Mouse (Mus musculus): ENCODE data around the gene Gm20532. TPM values are rescaled to one million over a fixed set of nuclear protein-coding genes. Genes with fewer than 3 reads are reported as not detected.

Gene Gm20532
- polyA plus RNA-seq, 1 experiment from 2014 or later, result not detected

GRCm38 (mm10) chr2:26550205-26550604, 36.2 kb upstream of the Gm20532 start:
- H3K4me1 ChIP-seq (replicated peaks; ENCODE audit: control insufficient read depth, insufficient read depth, low read length), result peaks cover 17% of the 10 kb centered on the region; the same call in 1 of the 2 replicates
- H3K27me3 ChIP-seq (ENCODE audit: control insufficient read depth, insufficient read depth, low read length), result no peaks in the 10 kb centered on the region
- 62% methylated on average over 3 of the region's 3 CpGs for WGBS
- no peak overlapping the region for H3K4me3 ChIP-seq (replicated peaks; ENCODE audit: low read length)
- H3K9ac ChIP-seq, result no peak overlapping the region
- H3K4me2 ChIP-seq (replicated peaks), result no peak overlapping the region
- DNase-seq (ENCODE audit: low spot score), result no peak
- no peaks in the 10 kb centered on the region for H3K36me3 ChIP-seq (replicated peaks; ENCODE audit: control insufficient read depth, insufficient read depth)
- no peak; the same call in 1 of the 2 replicates for ATAC-seq (ENCODE audit: low FRiP score)
- H3K9me3 ChIP-seq (ENCODE audit: control insufficient read depth, low read length), result no peaks in the 10 kb centered on the region
- no peak overlapping the region for H3K27ac ChIP-seq

- ATAC-seq (ENCODE audit: low FRiP score), result no peak
- peaks cover 17% of the 10 kb centered on the region; the same call in 1 of the 2 replicates for H3K4me1 ChIP-seq (replicated peaks; ENCODE audit: control insufficient read depth, insufficient read depth, low read length)
- no peaks in the 10 kb centered on the region for H3K9me3 ChIP-seq (ENCODE audit: control insufficient read depth, low read length)
- H3K4me2 ChIP-seq (replicated peaks), result no peak overlapping the region
- no peak overlapping the region for H3K4me3 ChIP-seq (replicated peaks; ENCODE audit: low read length)
- no peaks in the 10 kb centered on the region for H3K36me3 ChIP-seq (replicated peaks; ENCODE audit: control insufficient read depth, insufficient read depth)
- H3K27me3 ChIP-seq (ENCODE audit: control insufficient read depth, insufficient read depth, low read length), result no peaks in the 10 kb centered on the region
- no peak for DNase-seq (ENCODE audit: low spot score)
- H3K9ac ChIP-seq, result no peak overlapping the region
- H3K27ac ChIP-seq, result no peak overlapping the region
- 54% methylated on average over 3 of the region's 3 CpGs for WGBS
Measured at GRCm38 (mm10) chr2:26550777-26551176, 35.7 kb upstream of the Gm20532 start.

- WGBS, result 76% methylated on average over 8 of the region's 8 CpGs
- no peak for DNase-seq (ENCODE audit: low spot score)
Measured at GRCm38 (mm10) chr2:26551446-26551845, 35.0 kb upstream of the Gm20532 start.

GRCm38 (mm10) chr2:26552066-26552465, 34.4 kb upstream of the Gm20532 start:
- Histone ChIP-seq H3K4me1 (replicated peaks; ENCODE audit: control insufficient read depth, insufficient read depth, low read length) (peaks cover 14% of the 10 kb centered on the region; the same call in 1 of the 2 replicates), H3K4me3 (replicated peaks; ENCODE audit: low read length) (no peak overlapping the region), H3K9me3 (ENCODE audit: control insufficient read depth, low read length) (no peaks in the 10 kb centered on the region), H3K27me3 (ENCODE audit: control insufficient read depth, insufficient read depth, low read length) (no peaks in the 10 kb centered on the region), H3K27ac (no peak overlapping the region), H3K9ac (no peak overlapping the region), H3K4me2 (replicated peaks) (no peak overlapping the region), H3K36me3 (replicated peaks; ENCODE audit: control insufficient read depth, insufficient read depth) (no peaks in the 10 kb centered on the region)
- DNase-seq (ENCODE audit: low spot score), result no peak
- 98% methylated on average over 2 of the region's 2 CpGs for WGBS
- ATAC-seq (ENCODE audit: low FRiP score), result no peak

More at GRCm38 (mm10) chr2:26551446-26551845, 35.0 kb upstream of the Gm20532 start:
- Histone ChIP-seq H3K36me3 (replicated peaks; ENCODE audit: control insufficient read depth, insufficient read depth) (no peaks in the 10 kb centered on the region), H3K4me2 (replicated peaks) (no peak overlapping the region), H3K4me3 (replicated peaks; ENCODE audit: low read length) (no peak overlapping the region), H3K27me3 (ENCODE audit: control insufficient read depth, insufficient read depth, low read length) (no peaks in the 10 kb centered on the region), H3K9me3 (ENCODE audit: control insufficient read depth, low read length) (no peaks in the 10 kb centered on the region), H3K4me1 (replicated peaks; ENCODE audit: control insufficient read depth, insufficient read depth, low read length) (peaks cover 17% of the 10 kb centered on the region; the same call in 1 of the 2 replicates), H3K27ac (no peak overlapping the region), H3K9ac (no peak overlapping the region)
- no peak for ATAC-seq (ENCODE audit: low FRiP score)

- no peaks in the 10 kb centered on the region for H3K36me3 ChIP-seq (replicated peaks; ENCODE audit: control insufficient read depth, insufficient read depth)
- no peaks in the 10 kb centered on the region for H3K27me3 ChIP-seq (ENCODE audit: control insufficient read depth, insufficient read depth, low read length)
- ATAC-seq (ENCODE audit: low FRiP score), result no peak
- H3K4me2 ChIP-seq (replicated peaks), result no peak overlapping the region
- no peaks in the 10 kb centered on the region for H3K9me3 ChIP-seq (ENCODE audit: control insufficient read depth, low read length)
- no peak overlapping the region for H3K27ac ChIP-seq
- peaks cover 9% of the 10 kb centered on the region; the same call in 1 of the 2 replicates for H3K4me1 ChIP-seq (replicated peaks; ENCODE audit: control insufficient read depth, insufficient read depth, low read length)
- no peak overlapping the region for H3K4me3 ChIP-seq (replicated peaks; ENCODE audit: low read length)
- DNase-seq (ENCODE audit: low spot score), result no peak
- 78% methylated on average over 9 of the region's 9 CpGs for WGBS
- H3K9ac ChIP-seq, result no peak overlapping the region
Measured at GRCm38 (mm10) chr2:26553904-26554303, 32.5 kb upstream of the Gm20532 start.

GRCm38 (mm10) chr2:26555076-26555475, 31.4 kb upstream of the Gm20532 start:
- WGBS, result 81% methylated on average over 4 of the region's 4 CpGs
- Histone ChIP-seq H3K4me2 (replicated peaks) (no peak overlapping the region), H3K9ac (no peak overlapping the region), H3K9me3 (ENCODE audit: control insufficient read depth, low read length) (no peaks in the 10 kb centered on the region), H3K36me3 (replicated peaks; ENCODE audit: control insufficient read depth, insufficient read depth) (no peaks in the 10 kb centered on the region), H3K4me1 (replicated peaks; ENCODE audit: control insufficient read depth, insufficient read depth, low read length) (peaks cover 5% of the 10 kb centered on the region; the same call in 1 of the 2 replicates), H3K4me3 (replicated peaks; ENCODE audit: low read length) (no peak overlapping the region), H3K27ac (no peak overlapping the region), H3K27me3 (ENCODE audit: control insufficient read depth, insufficient read depth, low read length) (no peaks in the 10 kb centered on the region)
- no peak for DNase-seq (ENCODE audit: low spot score)
- ATAC-seq (ENCODE audit: low FRiP score), result no peak

- no peak for ATAC-seq (ENCODE audit: low FRiP score)
- 65% methylated on average over 4 of the region's 4 CpGs for WGBS
Measured at GRCm38 (mm10) chr2:26556535-26556993, 29.9 kb upstream of the Gm20532 start.

GRCm38 (mm10) chr2:26560506-26560905, 25.9 kb upstream of the Gm20532 start:
- Histone ChIP-seq H3K27ac (no peak overlapping the region), H3K27me3 (ENCODE audit: control insufficient read depth, insufficient read depth, low read length) (no peaks in the 10 kb centered on the region), H3K9me3 (ENCODE audit: control insufficient read depth, low read length) (no peaks in the 10 kb centered on the region), H3K36me3 (replicated peaks; ENCODE audit: control insufficient read depth, insufficient read depth) (no peaks in the 10 kb centered on the region), H3K9ac (no peak overlapping the region), H3K4me2 (replicated peaks) (no peak overlapping the region), H3K4me1 (replicated peaks; ENCODE audit: control insufficient read depth, insufficient read depth, low read length) (no peaks in the 10 kb centered on the region), H3K4me3 (replicated peaks; ENCODE audit: low read length) (no peak overlapping the region)
- ATAC-seq (ENCODE audit: low FRiP score), result no peak
- 74% methylated on average over 5 of the region's 5 CpGs for WGBS
- no peak for DNase-seq (ENCODE audit: low spot score)

More at GRCm38 (mm10) chr2:26556535-26556993, 29.9 kb upstream of the Gm20532 start:
- DNase-seq (ENCODE audit: low spot score), result no peak
- Histone ChIP-seq H3K27ac (no peak overlapping the region), H3K36me3 (replicated peaks; ENCODE audit: control insufficient read depth, insufficient read depth) (no peaks in the 10 kb centered on the region), H3K4me1 (replicated peaks; ENCODE audit: control insufficient read depth, insufficient read depth, low read length) (no peaks in the 10 kb centered on the region), H3K27me3 (ENCODE audit: control insufficient read depth, insufficient read depth, low read length) (no peaks in the 10 kb centered on the region), H3K4me2 (replicated peaks) (no peak overlapping the region), H3K9me3 (ENCODE audit: control insufficient read depth, low read length) (no peaks in the 10 kb centered on the region), H3K4me3 (replicated peaks; ENCODE audit: low read length) (no peak overlapping the region), H3K9ac (no peak overlapping the region)

GRCm38 (mm10) chr2:26561351-26562016, 25.0 kb upstream of the Gm20532 start:
- Histone ChIP-seq H3K36me3 (replicated peaks; ENCODE audit: control insufficient read depth, insufficient read depth) (no peaks in the 10 kb centered on the region), H3K27ac (no peak overlapping the region), H3K9ac (no peak overlapping the region), H3K9me3 (ENCODE audit: control insufficient read depth, low read length) (no peaks in the 10 kb centered on the region), H3K27me3 (ENCODE audit: control insufficient read depth, insufficient read depth, low read length) (no peaks in the 10 kb centered on the region), H3K4me1 (replicated peaks; ENCODE audit: control insufficient read depth, insufficient read depth, low read length) (no peaks in the 10 kb centered on the region), H3K4me2 (replicated peaks) (no peak overlapping the region), H3K4me3 (replicated peaks; ENCODE audit: low read length) (no peak overlapping the region)
- DNase-seq (ENCODE audit: low spot score), result peak; percentile 55
- WGBS, result 43% methylated on average over 6 of the region's 6 CpGs
- 0 out of 2 replicates have a peak, but pooled peaks have one; percentile 46 for ATAC-seq (ENCODE audit: low FRiP score)

Measured in hindbrain, embryonic 14.5 days (tissue).